Comparison of ENCODE assay signal across 17 mouse cellular contexts in genomic region chr8:70677451-70678080, GRCm38 (mm10). TPM values are rescaled to one million over a fixed set of nuclear protein-coding genes. Genes with fewer than 3 reads are reported as not detected.
DNase-seq lines count a peak whose midpoint lies in the region; ATAC-seq and TF ChIP-seq lines count a peak whose summit lies in the region.
"Had no signal": no experiment of that assay in that cellular context is flagged by ENCODE, and none has a peak within 500 bp of the region (broad histone marks: within the 10 kb centered on the region; RNA-seq: fewer than 3 reads in every experiment).

No protein-coding gene starts in this region.

- intact Hi-C loops in heart, postnatal 25 days (cut with DNase I): loop anchor here (2.0 kb wide), 1 partner anchor 13 kb away; no protein-coding TSS in a partner anchor
- intact Hi-C loops in gastrocnemius, postnatal 36 days (cut with DNase I): no loop called here

- no peaks in the 10 kb centered on the region for H3K27me3 ChIP-seq in heart, embryonic 13.5 days (replicated peaks)
- H3K27me3 ChIP-seq in kidney, postnatal 0 days (ENCODE audit: insufficient read depth, low read length): no peaks in the 10 kb centered on the region
- H3K27me3 ChIP-seq in liver, embryonic 14.5 days (ENCODE audit: control insufficient read depth, insufficient read depth, low read length): no peaks in the 10 kb centered on the region
- H3K27me3 ChIP-seq: limb, embryonic 13.5 days; midbrain, embryonic 12.5 days had no signal

- no peak for DNase-seq in heart, postnatal 25 days (ENCODE audit: low spot score)
- no peak for DNase-seq in kidney, postnatal 0 days (ENCODE audit: low spot score)
- DNase-seq in liver, embryonic 14.5 days (ENCODE audit: low read depth in 3 of 3, low spot score in 3 of 3): no peak
- no peak for DNase-seq in right cerebral cortex, postnatal 36 days (ENCODE audit: low spot score in 2 of 2)
- DNase-seq in retina, postnatal 1 day: no peak
- DNase-seq in gastrocnemius, postnatal 36 days: no peak
- DNase-seq: cerebellum, adult 11 months; lung, postnatal 10 days had no signal

- no peak for ATAC-seq in heart, embryonic 13.5 days (ENCODE audit: extremely low read depth, insufficient number of reproducible peaks, low FRiP score, low TSS enrichment)
- no peak for ATAC-seq in kidney, postnatal 0 days (replicated peaks; ENCODE audit: low FRiP score, low read depth)
- no peak for ATAC-seq in liver, embryonic 14.5 days (ENCODE audit: insufficient read depth)

- H3K4me1 ChIP-seq in heart, embryonic 13.5 days: peaks cover 44% of the 10 kb centered on the region
- H3K4me1 ChIP-seq in bone marrow, adult 2 months (ENCODE audit: control insufficient read depth, insufficient read depth, low read length): peaks cover 12% of the 10 kb centered on the region
- peaks cover 22% of the 10 kb centered on the region for H3K4me1 ChIP-seq in kidney, postnatal 0 days (replicated peaks; ENCODE audit: insufficient read depth, low read length)
- peaks cover 43 to 45% of the 10 kb centered on the region in 2 experiments for H3K4me1 ChIP-seq in liver, embryonic 14.5 days (replicated peaks; ENCODE audit: control insufficient read depth in 2 of 2, insufficient read depth in 2 of 2, low read length in 1 of 2)

- H3K4me2 ChIP-seq in heart, embryonic 13.5 days: no peak overlapping the region
- no peak overlapping the region for H3K4me2 ChIP-seq in kidney, postnatal 0 days (ENCODE audit: low read length)
- H3K4me2 ChIP-seq in liver, embryonic 14.5 days (ENCODE audit: low read depth): peak overlapping the region; percentile 44
- H3K4me2 ChIP-seq: limb, embryonic 13.5 days; midbrain, embryonic 12.5 days had no signal

- no peak overlapping the region for H3K27ac ChIP-seq in heart, embryonic 13.5 days (replicated peaks)
- H3K27ac ChIP-seq in bone marrow, adult 2 months (ENCODE audit: control insufficient read depth, insufficient read depth, low read depth, low read length, poor library complexity): peak overlapping the region; percentile 8; the same call in 1 of the 2 replicates
- H3K27ac ChIP-seq in kidney, postnatal 0 days: 0 out of 2 replicates have a peak overlapping the region, but pooled peaks have one; percentile 28
- peak overlapping the region; percentile 59 for H3K27ac ChIP-seq in liver, embryonic 14.5 days
- H3K27ac ChIP-seq: limb, embryonic 13.5 days; midbrain, embryonic 12.5 days had no signal

- peak overlapping the region; percentile 33; the same call in 1 of the 2 replicates for H3K9ac ChIP-seq in heart, embryonic 13.5 days
- no peak overlapping the region for H3K9ac ChIP-seq in kidney, postnatal 0 days (ENCODE audit: low read depth, low read length)
- H3K9ac ChIP-seq in liver, embryonic 14.5 days (replicated peaks): peak overlapping the region; percentile 50
- H3K9ac ChIP-seq: limb, embryonic 13.5 days; midbrain, embryonic 12.5 days had no signal

- no peaks in the 10 kb centered on the region for H3K9me3 ChIP-seq in heart, embryonic 13.5 days
- H3K9me3 ChIP-seq in kidney, postnatal 0 days (replicated peaks; ENCODE audit: low read length): no peaks in the 10 kb centered on the region
- H3K9me3 ChIP-seq in liver, embryonic 14.5 days (ENCODE audit: control insufficient read depth, low read length): no peaks in the 10 kb centered on the region
- H3K9me3 ChIP-seq: limb, embryonic 13.5 days; midbrain, embryonic 12.5 days had no signal

- TF ChIP-seq POLR2A in bone marrow, adult 2 months (IDR thresholded peaks at IDR 0.05; ENCODE audit: borderline replicate concordance, control insufficient read depth, low read depth, low read length): no peak

- 89% methylated on average over 15 of the region's 15 CpGs for WGBS in heart, embryonic 13.5 days
- WGBS in bone marrow, adult 2 months: 80% methylated on average over 15 of the region's 15 CpGs
- 70% methylated on average over 15 of the region's 15 CpGs for WGBS in kidney, postnatal 0 days
- WGBS in liver, embryonic 14.5 days (ENCODE audit: insufficient replicate concordance): 76% methylated on average over 15 of the region's 15 CpGs

- peaks cover 35% of the 10 kb centered on the region for H3K36me3 ChIP-seq in heart, embryonic 13.5 days
- peaks cover 18% of the 10 kb centered on the region for H3K36me3 ChIP-seq in kidney, postnatal 0 days (ENCODE audit: insufficient read depth, low read length)
- peaks cover 9% of the 10 kb centered on the region for H3K36me3 ChIP-seq in liver, embryonic 14.5 days (replicated peaks; ENCODE audit: control insufficient read depth, insufficient read depth, low read depth)

- TF ChIP-seq EP300 in liver, embryonic 14.5 days (IDR thresholded peaks at IDR 0.05; ENCODE audit: low read depth): no peak

- TF ChIP-seq CTCF in bone marrow, adult 2 months (IDR thresholded peaks at IDR 0.05; ENCODE audit: control insufficient read depth, insufficient read depth, low read length): no peak
- no peak for TF ChIP-seq CTCF in kidney, postnatal 0 days (IDR thresholded peaks at IDR 0.05; ENCODE audit: low read depth)
- TF ChIP-seq CTCF in liver, embryonic 14.5 days (IDR thresholded peaks at IDR 0.05; ENCODE audit: low read depth): no peak

- no peak overlapping the region for H3K4me3 ChIP-seq in heart, embryonic 13.5 days
- H3K4me3 ChIP-seq in bone marrow, adult 2 months (replicated peaks; ENCODE audit: control insufficient read depth, low read depth, low read length): no peak overlapping the region
- no peak overlapping the region for H3K4me3 ChIP-seq in kidney, postnatal 0 days (replicated peaks; ENCODE audit: low read depth, low read length)
- no peak overlapping the region for H3K4me3 ChIP-seq in liver, embryonic 14.5 days (ENCODE audit: insufficient read depth in 1 of 2, low read depth in 2 of 2, low read length in 2 of 2)
- H3K4me3 ChIP-seq: limb, embryonic 13.5 days; midbrain, embryonic 12.5 days had no signal

RNA-seq across cellular contexts. Expression of gene Lsm4, which starts 4.5 kb away (rescaled TPM):
- polyA plus RNA-seq in heart, embryonic 13.5 days (2015; fragmentation: Nextera tagmentation; extraction: Ambion mirVana): 269 and 297 TPM in 2 replicates
- 10 to 100 TPM; 60.6 to 62.9 TPM for total RNA-seq in heart, postnatal 25 days (2021)
- polyA plus RNA-seq in bone marrow, adult 2 months (2011; ENCODE audit: insufficient read depth, insufficient read length, low replicate concordance, missing spikeins): 69.2 and 119 TPM in 2 replicates
- 243 and 281 TPM in 2 replicates for polyA plus RNA-seq in kidney, postnatal 0 days (2015; fragmentation: Nextera tagmentation; extraction: Ambion mirVana)
- 134 and 478 TPM in 2 replicates for polyA plus RNA-seq in liver, embryonic 14.5 days (2012; rRNA removed)
- polyA plus RNA-seq in liver, embryonic 14.5 days (2014; fragmentation: Nextera tagmentation; extraction: Ambion mirVana): 160 and 176 TPM in 2 replicates
- total RNA-seq in gastrocnemius, postnatal 36 days (2021): 10 to 100 TPM; 54.9 to 63.3 TPM

RNA-seq across cellular contexts. Expression of gene Pgpep1, which starts 17.4 kb away (rescaled TPM):
- polyA plus RNA-seq in heart, embryonic 13.5 days (2015; fragmentation: Nextera tagmentation; extraction: Ambion mirVana): 33.7 and 37.3 TPM in 2 replicates
- 10 to 100 TPM; 46.8 to 47.5 TPM for total RNA-seq in heart, postnatal 25 days (2021)
- 4.3 and 21.1 TPM in 2 replicates for polyA plus RNA-seq in bone marrow, adult 2 months (2011; ENCODE audit: insufficient read depth, insufficient read length, low replicate concordance, missing spikeins)
- 84.2 and 87.5 TPM in 2 replicates for polyA plus RNA-seq in kidney, postnatal 0 days (2015; fragmentation: Nextera tagmentation; extraction: Ambion mirVana)
- 7.6 and 8.6 TPM in 2 replicates for polyA plus RNA-seq in liver, embryonic 14.5 days (2012; rRNA removed)
- 19.8 and 23.5 TPM in 2 replicates for polyA plus RNA-seq in liver, embryonic 14.5 days (2014; fragmentation: Nextera tagmentation; extraction: Ambion mirVana)
- 10 to 100 TPM; 11.1 to 15.9 TPM for total RNA-seq in gastrocnemius, postnatal 36 days (2021)

RNA-seq across cellular contexts. Expression of gene Jund, which starts 21.2 kb away (rescaled TPM):
- 68.6 and 76.9 TPM in 2 replicates for polyA plus RNA-seq in heart, embryonic 13.5 days (2015; fragmentation: Nextera tagmentation; extraction: Ambion mirVana)
- 100 to 1,000 TPM; 136 to 141 TPM for total RNA-seq in heart, postnatal 25 days (2021)
- polyA plus RNA-seq in bone marrow, adult 2 months (2011; ENCODE audit: insufficient read depth, insufficient read length, low replicate concordance, missing spikeins): 48.1 and 58.0 TPM in 2 replicates
- polyA plus RNA-seq in kidney, postnatal 0 days (2015; fragmentation: Nextera tagmentation; extraction: Ambion mirVana): 72.4 and 98.1 TPM in 2 replicates
- polyA plus RNA-seq in liver, embryonic 14.5 days (2012; rRNA removed): 28.4 and 29.4 TPM in 2 replicates
- 20.3 and 21.8 TPM in 2 replicates for polyA plus RNA-seq in liver, embryonic 14.5 days (2014; fragmentation: Nextera tagmentation; extraction: Ambion mirVana)
- 10 to 100 TPM; 60.6 to 77.9 TPM for total RNA-seq in gastrocnemius, postnatal 36 days (2021)

RNA-seq across cellular contexts. Expression of gene Iqcn, which starts 25.7 kb away (rescaled TPM):
- not detected in 2 replicates for polyA plus RNA-seq in heart, embryonic 13.5 days (2015; fragmentation: Nextera tagmentation; extraction: Ambion mirVana)
- total RNA-seq in heart, postnatal 25 days (2021): not detected
- polyA plus RNA-seq in bone marrow, adult 2 months (2011; ENCODE audit: insufficient read depth, insufficient read length, low replicate concordance, missing spikeins): 0.29 TPM in 1 of 2 replicates, not detected in the other
- 0.03 and 0.05 TPM in 2 replicates for polyA plus RNA-seq in kidney, postnatal 0 days (2015; fragmentation: Nextera tagmentation; extraction: Ambion mirVana)
- not detected in 2 replicates for polyA plus RNA-seq in liver, embryonic 14.5 days (2012; rRNA removed)
- not detected in 2 replicates for polyA plus RNA-seq in liver, embryonic 14.5 days (2014; fragmentation: Nextera tagmentation; extraction: Ambion mirVana)
- under 1 TPM in 1 of 2 experiments, not detected in 1; 0.05 TPM for total RNA-seq in gastrocnemius, postnatal 36 days (2021)
- total RNA-seq: granulocyte monocyte progenitor cell, adult 5-6 weeks had no signal
- polyA plus RNA-seq: heart, postnatal 0 days; limb, embryonic 13.5 days had no signal

RNA-seq across cellular contexts. Expression of gene Gm3336, which starts 40.8 kb away (rescaled TPM):
- polyA plus RNA-seq in heart, embryonic 13.5 days (2015; fragmentation: Nextera tagmentation; extraction: Ambion mirVana): not detected in 2 replicates
- not detected for total RNA-seq in heart, postnatal 25 days (2021)
- not detected in 2 replicates for polyA plus RNA-seq in bone marrow, adult 2 months (2011; ENCODE audit: insufficient read depth, insufficient read length, low replicate concordance, missing spikeins)
- polyA plus RNA-seq in kidney, postnatal 0 days (2015; fragmentation: Nextera tagmentation; extraction: Ambion mirVana): 0.70 and 0.74 TPM in 2 replicates
- polyA plus RNA-seq in liver, embryonic 14.5 days (2012; rRNA removed): 0.04 TPM in 1 of 2 replicates, not detected in the other
- polyA plus RNA-seq in liver, embryonic 14.5 days (2014; fragmentation: Nextera tagmentation; extraction: Ambion mirVana): 0.11 TPM in 2 replicates
- total RNA-seq in gastrocnemius, postnatal 36 days (2021): not detected
- total RNA-seq: adrenal gland, postnatal 4 days; granulocyte monocyte progenitor cell, adult 5-6 weeks; layer of hippocampus, adult 18-20 months; left cerebral cortex, adult 8-10 months had no signal
- polyA plus RNA-seq: heart, postnatal 0 days; limb, embryonic 13.5 days; midbrain, embryonic 12.5 days had no signal
